Mouse (Mus musculus): ENCODE results near the gene Amacr.

GRCm38 (mm10) chr15:10941901-10942300 lies 39.7 kb upstream of the Amacr start:
- TF ChIP-seq CTCF (IDR thresholded peaks at IDR 0.05; ENCODE audit: low read depth, low read length) (no peak), GATA1 (IDR thresholded peaks at IDR 0.05; ENCODE audit: borderline replicate concordance, low read length) (no peak)

Data from G1E (cell line).